Mouse (Mus musculus) bone marrow, adult 2 months (tissue): ENCODE measurements around the gene Slc6a4.

Experiments used
- CTCF ChIP-seq: fragments of 200-500 bp; IDR thresholded peaks from 2 replicates; pipeline ENCODE4 v1.5.1; 2011; ENCODE audit warnings: low read length, control low read depth; ENCODE audit not compliant: control insufficient read depth, insufficient read depth
- POLR2A ChIP-seq: fragments of 200-500 bp; IDR thresholded peaks from 2 replicates; pipeline ENCODE4 v1.6.1; 2011; ENCODE audit warnings: low read depth, mild to moderate bottlenecking, control low read depth, low read length, borderline replicate concordance; ENCODE audit not compliant: control insufficient read depth

DNA sequence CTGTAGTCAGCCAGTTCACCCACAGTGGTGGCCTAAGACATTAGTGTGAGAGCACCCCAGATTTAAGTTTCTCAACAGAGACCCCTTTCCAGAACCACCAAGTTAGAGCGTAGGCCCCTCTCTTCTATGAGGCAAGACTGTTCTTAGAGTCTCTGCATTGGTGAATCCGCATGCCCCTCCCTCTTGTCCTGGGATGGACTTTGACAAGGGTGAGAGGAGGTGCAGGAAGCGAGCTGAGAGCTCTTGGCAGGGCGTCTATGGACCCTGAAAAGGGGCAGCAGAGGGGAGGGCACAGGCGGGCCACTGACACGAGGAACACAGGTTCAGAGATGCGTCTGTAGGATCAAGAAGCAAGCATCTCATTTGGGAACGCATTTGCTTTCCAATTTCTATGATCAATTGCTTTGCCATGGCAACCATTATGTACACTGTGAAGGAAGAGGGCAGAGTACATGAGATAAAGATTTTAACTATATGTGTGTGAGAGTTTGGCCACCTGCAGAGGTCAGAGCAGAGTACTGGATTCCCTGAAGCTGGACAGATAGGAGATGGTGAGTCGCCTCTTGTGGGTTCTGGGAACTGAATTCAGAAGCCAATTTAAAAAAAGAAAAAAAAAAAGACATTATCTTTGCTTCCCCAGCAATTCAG, 23.5 kb downstream of the Slc6a4 start:
- no peak for TF ChIP-seq CTCF
- TF ChIP-seq POLR2A, result no peak
